Mouse (Mus musculus) hindbrain, embryonic 15.5 days (tissue): ENCODE measurements around the gene Fgfrl1. TPM values are rescaled to one million over a fixed set of nuclear protein-coding genes. Genes with fewer than 3 reads are reported as not detected.
A peak's percentile ranks its signal among the peaks of the same experiment; 100 is the strongest.

Experiments used
- ATAC-seq: fragments of 200-750 bp; cut with Nextera tagmentation; 2 replicates; pipeline ENCODE4 v1.8.0; 2017; ENCODE audit warnings: low read depth, moderate number of reproducible peaks, moderate TSS enrichment; ENCODE audit not compliant: low FRiP score
- H3K27ac ChIP-seq: fragments of 300-500 bp; sonication (generic); replicated peaks from 2 replicates; pipeline ENCODE4 v1.5.1; 2015; ENCODE audit warnings: mild to moderate bottlenecking, inconsistent platforms
- H3K27me3 ChIP-seq: fragments of 300-500 bp; sonication (generic); 2 replicates; pipeline ENCODE4 v1.6.1; 2015; ENCODE audit warnings: control low read depth, inconsistent platforms
- H3K36me3 ChIP-seq: fragments of 300-500 bp; sonication (generic); 2 replicates; pipeline ENCODE4 v1.6.1; 2015; ENCODE audit warnings: control low read depth, inconsistent platforms
- H3K4me1 ChIP-seq: fragments of 300-500 bp; sonication (generic); replicated peaks from 2 replicates; pipeline ENCODE4 v1.6.1; 2015; ENCODE audit warnings: control low read depth, inconsistent platforms
- H3K4me2 ChIP-seq: fragments of 300-500 bp; sonication (generic); 2 replicates; pipeline ENCODE4 v1.6.1; 2015; ENCODE audit warnings: moderate library complexity, mild to moderate bottlenecking, inconsistent platforms
- H3K4me3 ChIP-seq: fragments of 300-500 bp; sonication (generic); 2 replicates; pipeline ENCODE4 v1.5.1; 2015; ENCODE audit warnings: mild to moderate bottlenecking, inconsistent platforms
- H3K9ac ChIP-seq: fragments of 300-500 bp; sonication (generic); 2 replicates; pipeline ENCODE4 v1.6.1; 2015; ENCODE audit warnings: inconsistent platforms
- H3K9me3 ChIP-seq: fragments of 300-500 bp; sonication (generic); 2 replicates; pipeline ENCODE4 v1.6.1; 2016; ENCODE audit warnings: control low read depth, inconsistent platforms
- WGBS: fragments of 180-500 bp; shearing (Covaris S2); methylation state at CpG from one replicate; pipeline ENCODE4 v1.1.7; 2015; 5-methylcytosine and 5-hydroxymethylcytosine counted together
- polyA plus RNA-seq: library from polyadenylated mRNA; unstranded; fragments of >200 nt; fragmentation: Nextera tagmentation; extraction: Ambion mirVana; gene quantifications from 2 replicates; pipeline ENCODE4 v1.2.1, GENCODE M21; 2015

Gene Fgfrl1
- polyA plus RNA-seq, 1 experiment from 2014 or later, result 8.1 TPM

DNA sequence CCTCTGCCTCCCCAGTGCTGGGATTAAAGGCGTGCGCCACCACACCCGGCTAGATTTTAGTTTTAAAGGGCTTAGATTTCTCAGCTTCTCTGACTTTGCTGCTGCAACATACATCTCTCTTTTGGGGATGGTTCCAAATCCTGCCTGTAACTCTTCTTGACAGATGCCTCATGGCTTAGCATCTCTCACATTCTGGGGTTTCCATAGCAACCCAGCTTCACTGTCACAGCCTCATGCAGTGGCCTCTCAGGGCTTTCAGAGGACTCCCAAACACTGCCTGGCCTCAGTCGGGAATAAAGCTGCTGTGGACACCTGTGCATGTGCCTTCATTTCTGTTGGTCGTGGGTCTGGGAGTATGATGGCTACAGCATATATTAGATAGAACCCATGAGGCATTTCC, 3.1 kb upstream of the Fgfrl1 start:
- H3K4me2 ChIP-seq, result no peak overlapping the region
- WGBS, result 69% methylated on average over 5 of the region's 5 CpGs
- no peaks in the 10 kb centered on the region for H3K36me3 ChIP-seq
- H3K4me1 ChIP-seq, result 0 out of 2 replicates have a peak, but pooled peaks cover 6% of the 10 kb centered on the region
- no peak for ATAC-seq
- no peak overlapping the region for H3K9ac ChIP-seq
- no peaks in the 10 kb centered on the region for H3K9me3 ChIP-seq
- H3K4me3 ChIP-seq, result no peak overlapping the region
- no peak overlapping the region for H3K27ac ChIP-seq
- H3K27me3 ChIP-seq, result peaks cover 18% of the 10 kb centered on the region

DNA sequence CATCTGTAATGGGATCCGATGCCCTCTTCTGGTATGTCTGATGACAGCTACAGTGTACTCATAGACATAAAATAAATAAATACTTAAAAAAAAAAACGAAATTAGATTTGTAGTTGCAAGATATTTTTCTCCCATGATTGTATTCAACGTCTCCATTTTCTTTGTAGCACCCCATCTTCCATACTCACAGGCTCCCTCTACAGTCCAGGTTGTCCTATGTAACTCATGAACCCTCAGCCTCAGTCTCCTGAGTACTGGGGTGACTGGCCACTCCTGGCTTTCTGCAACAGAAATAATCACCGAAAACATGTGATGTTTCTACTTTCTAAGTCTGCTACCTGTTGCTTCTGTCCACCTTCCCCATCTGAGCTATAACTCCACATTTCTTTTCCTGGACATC, 1.0 kb upstream of the Fgfrl1 start:
- H3K4me2 ChIP-seq, result no peak overlapping the region
- ATAC-seq, result no peak
- no peak overlapping the region for H3K9ac ChIP-seq
- 71% methylated on average over 4 of the region's 4 CpGs for WGBS
- H3K36me3 ChIP-seq, result no peaks in the 10 kb centered on the region
- H3K27me3 ChIP-seq, result peaks cover 28% of the 10 kb centered on the region
- no peaks in the 10 kb centered on the region for H3K9me3 ChIP-seq
- no peak overlapping the region for H3K4me3 ChIP-seq
- no peak overlapping the region for H3K27ac ChIP-seq
- peaks cover 17% of the 10 kb centered on the region for H3K4me1 ChIP-seq

DNA sequence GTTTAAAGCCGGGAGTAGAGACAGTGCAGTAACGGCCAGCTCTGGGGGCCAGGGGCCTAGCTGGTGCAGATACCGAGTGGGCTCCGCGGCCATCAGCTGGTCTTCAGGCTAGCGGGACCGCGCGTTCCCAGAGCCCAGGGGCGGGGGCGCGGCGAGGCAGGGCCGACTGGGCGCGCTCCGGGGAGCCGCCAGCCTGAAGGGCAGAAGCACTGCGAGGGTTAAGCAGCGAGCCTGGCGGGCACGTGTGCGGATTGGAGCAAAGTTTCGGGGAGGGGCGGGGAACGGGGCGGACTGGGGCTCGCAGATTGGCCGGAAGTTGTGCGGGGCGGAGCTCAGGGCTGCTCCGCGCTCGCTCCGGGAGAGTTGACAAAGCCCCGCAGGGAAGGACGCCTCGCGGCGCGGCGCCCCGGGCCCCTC, 1.7 kb downstream of the Fgfrl1 start:
- H3K36me3 ChIP-seq, result no peaks in the 10 kb centered on the region
- H3K4me1 ChIP-seq, result peaks cover 17% of the 10 kb centered on the region
- H3K27ac ChIP-seq, result no peak overlapping the region
- H3K4me3 ChIP-seq, result peak overlapping the region; percentile 81
- H3K27me3 ChIP-seq, result peaks cover 28% of the 10 kb centered on the region
- H3K4me2 ChIP-seq, result peak overlapping the region; percentile 91
- peak overlapping the region; percentile 45 for H3K9ac ChIP-seq
- WGBS, result 0% methylated on average over 26 of the region's 43 CpGs
- peak; percentile 94 for ATAC-seq
- no peaks in the 10 kb centered on the region for H3K9me3 ChIP-seq

DNA sequence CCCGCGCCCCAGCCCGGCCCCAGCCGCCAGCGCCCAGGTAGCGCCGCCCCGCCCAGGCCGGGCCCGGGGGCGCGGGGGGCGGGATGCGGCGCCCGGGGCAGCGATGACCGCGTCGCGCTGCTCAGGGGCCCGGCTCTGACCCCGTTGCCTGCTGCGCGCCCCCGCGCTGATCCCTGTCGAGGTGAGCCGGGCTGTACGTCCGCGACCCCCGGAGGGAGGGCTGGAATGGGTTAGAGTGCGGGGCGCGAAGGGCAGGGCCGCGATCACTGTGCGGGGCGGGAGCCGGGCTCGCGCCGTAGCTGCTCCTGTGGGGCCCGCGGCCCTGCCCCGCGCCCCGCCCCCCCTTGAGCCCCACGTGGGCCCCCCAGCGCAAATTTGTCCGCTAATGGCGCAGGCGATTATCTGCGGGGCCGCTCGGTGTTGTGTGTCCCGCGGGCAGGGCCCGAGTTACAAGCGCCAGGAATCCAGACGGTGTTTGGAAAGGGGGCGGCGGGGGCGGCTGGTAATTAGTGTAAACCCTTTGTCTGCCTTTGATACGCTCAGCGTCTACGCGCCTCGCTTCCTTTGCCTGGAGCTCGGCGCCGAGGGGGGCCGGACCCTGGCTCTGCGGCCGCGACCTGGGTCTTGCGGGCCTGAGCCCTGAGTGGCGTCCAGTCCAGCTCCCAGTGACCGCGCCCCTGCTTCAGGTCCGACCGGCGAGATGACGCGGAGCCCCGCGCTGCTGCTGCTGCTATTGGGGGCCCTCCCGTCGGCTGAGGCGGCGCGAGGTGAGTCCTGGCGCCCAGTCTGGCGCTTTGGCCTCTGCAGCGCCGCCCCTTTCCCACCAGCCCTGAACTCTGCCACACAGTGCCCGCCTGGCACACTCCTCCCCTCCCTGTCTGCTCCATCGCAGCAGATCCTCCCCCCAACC, 2.4 kb downstream of the Fgfrl1 start:
- H3K36me3 ChIP-seq, result no peaks in the 10 kb centered on the region
- peak overlapping the region; percentile 81 for H3K4me3 ChIP-seq
- under 1% methylated on average over 66 of the region's 99 CpGs for WGBS
- peaks cover 28% of the 10 kb centered on the region for H3K27me3 ChIP-seq
- peak; percentile 57 for ATAC-seq
- H3K9me3 ChIP-seq, result no peaks in the 10 kb centered on the region
- peak overlapping the region; percentile 45 for H3K9ac ChIP-seq
- H3K4me2 ChIP-seq, result peak overlapping the region; percentile 91
- H3K27ac ChIP-seq, result no peak overlapping the region
- peaks cover 17% of the 10 kb centered on the region for H3K4me1 ChIP-seq

DNA sequence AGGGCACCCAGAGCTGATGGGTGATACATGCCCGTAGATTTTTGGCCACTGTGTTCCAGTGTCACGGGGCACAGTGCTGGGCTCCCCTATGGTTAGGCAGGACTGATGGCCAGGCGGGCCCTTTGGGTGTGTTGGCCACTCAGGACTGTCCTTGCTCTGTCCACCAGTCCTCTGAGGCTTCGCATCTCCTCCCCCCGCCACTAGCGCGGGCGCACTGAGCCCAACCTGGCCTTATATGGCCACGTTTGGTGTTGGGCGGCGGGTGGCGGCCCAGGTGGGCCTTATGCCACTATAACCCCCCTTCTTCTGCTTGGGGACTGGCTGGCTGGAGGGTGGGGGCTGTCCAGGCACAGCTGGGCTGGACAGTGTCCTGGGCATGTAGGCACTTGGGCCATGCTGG, 3.7 kb downstream of the Fgfrl1 start:
- ATAC-seq, result no peak
- Histone ChIP-seq H3K4me3 (no peak overlapping the region; the same call in 1 of the 2 replicates), H3K4me1 (peaks cover 17% of the 10 kb centered on the region), H3K9me3 (no peaks in the 10 kb centered on the region), H3K27me3 (peaks cover 28% of the 10 kb centered on the region), H3K9ac (no peak overlapping the region), H3K4me2 (peak overlapping the region; percentile 91; the same call in 1 of the 2 replicates), H3K27ac (no peak overlapping the region), H3K36me3 (no peaks in the 10 kb centered on the region)
- WGBS, result 95% methylated on average over 12 of the region's 12 CpGs

DNA sequence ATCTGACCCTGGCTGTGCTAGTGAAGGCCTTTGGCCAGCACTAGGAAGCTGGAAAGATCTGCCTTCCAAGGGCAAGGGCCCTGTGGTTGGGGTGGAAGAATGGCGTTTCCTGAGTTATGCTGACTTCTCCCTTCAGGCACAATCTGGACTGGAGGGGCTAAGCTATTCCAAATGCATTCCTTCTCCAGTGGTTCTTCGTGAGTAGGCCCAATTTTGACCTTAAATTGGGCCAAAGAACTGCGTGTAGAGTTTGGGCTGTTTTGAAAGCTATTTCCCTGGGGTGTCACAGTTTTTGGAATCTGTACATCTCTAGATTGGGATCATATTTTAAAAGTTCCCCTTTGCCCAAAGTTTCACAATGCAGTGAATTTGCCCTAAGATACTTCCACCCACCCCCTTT, 4.4 kb downstream of the Fgfrl1 start:
- H3K9me3 ChIP-seq, result no peaks in the 10 kb centered on the region
- no peak overlapping the region for H3K9ac ChIP-seq
- H3K36me3 ChIP-seq, result no peaks in the 10 kb centered on the region
- H3K27me3 ChIP-seq, result peaks cover 26% of the 10 kb centered on the region
- no peak overlapping the region for H3K4me2 ChIP-seq
- peak overlapping the region; percentile 52; the same call in 1 of the 2 replicates for H3K27ac ChIP-seq
- peaks cover 17% of the 10 kb centered on the region for H3K4me1 ChIP-seq
- no peak for ATAC-seq
- WGBS, result 79% methylated on average over 3 of the region's 3 CpGs
- H3K4me3 ChIP-seq, result no peak overlapping the region

DNA sequence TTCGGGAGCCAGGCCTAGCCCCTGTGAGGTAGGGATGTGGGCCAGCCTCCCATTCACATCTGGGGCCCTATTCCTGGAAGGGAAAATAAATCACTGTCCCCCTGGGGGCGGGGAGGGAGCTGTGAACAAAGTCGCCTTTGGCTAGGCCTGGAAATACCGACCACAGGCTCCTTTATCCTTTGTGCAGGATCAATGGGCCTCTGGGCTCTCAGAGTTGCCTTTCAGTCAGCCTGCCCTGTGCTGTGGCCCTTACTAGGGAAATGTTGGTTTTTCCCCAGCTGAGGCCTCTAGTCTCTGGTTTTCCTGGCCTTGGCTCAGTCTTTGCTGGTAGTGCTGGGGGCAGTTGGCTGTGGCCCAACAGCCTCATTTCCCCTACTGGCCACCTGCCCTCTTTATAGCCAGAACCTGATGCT, 5.2 kb downstream of the Fgfrl1 start:
- peak overlapping the region; percentile 52 for H3K27ac ChIP-seq
- no peak overlapping the region for H3K9ac ChIP-seq
- peak; percentile 52 for ATAC-seq
- no peak overlapping the region for H3K4me3 ChIP-seq
- peaks cover 13% of the 10 kb centered on the region for H3K4me1 ChIP-seq
- 11% methylated on average over 4 of the region's 4 CpGs for WGBS
- peaks cover 20% of the 10 kb centered on the region for H3K27me3 ChIP-seq
- no peaks in the 10 kb centered on the region for H3K36me3 ChIP-seq
- no peak overlapping the region for H3K4me2 ChIP-seq
- H3K9me3 ChIP-seq, result no peaks in the 10 kb centered on the region

DNA sequence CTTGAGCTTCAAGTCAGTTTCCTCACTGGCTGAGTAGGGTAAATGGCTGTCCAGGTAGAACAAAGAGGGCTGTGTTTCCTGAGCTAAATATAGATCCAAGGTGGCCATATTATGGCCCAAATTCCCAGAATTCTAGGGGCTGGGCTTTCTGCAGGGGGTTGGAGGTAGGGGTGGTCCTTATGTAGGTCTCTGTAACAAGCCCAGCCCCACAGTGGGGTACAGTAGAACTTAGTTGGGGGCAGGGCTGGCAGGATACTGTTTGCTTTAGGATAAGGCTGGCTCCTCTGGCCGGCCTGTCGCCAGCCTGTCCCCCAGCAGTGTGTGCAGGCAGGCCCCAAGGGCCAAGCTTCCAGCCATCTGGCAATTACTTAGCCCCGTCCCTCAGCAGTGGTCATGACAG, 8.2 kb downstream of the Fgfrl1 start:
- no peaks in the 10 kb centered on the region for H3K9me3 ChIP-seq
- no peak overlapping the region for H3K4me3 ChIP-seq
- no peaks in the 10 kb centered on the region for H3K36me3 ChIP-seq
- no peak overlapping the region for H3K9ac ChIP-seq
- H3K27ac ChIP-seq, result no peak overlapping the region
- H3K4me2 ChIP-seq, result no peak overlapping the region
- peaks cover 1% of the 10 kb centered on the region; the same call in 1 of the 2 replicates for H3K4me1 ChIP-seq
- ATAC-seq, result no peak
- H3K27me3 ChIP-seq, result 0 out of 2 replicates have a peak, but pooled peaks cover under 1% of the 10 kb centered on the region
- WGBS, result 71% methylated on average over 3 of the region's 3 CpGs

DNA sequence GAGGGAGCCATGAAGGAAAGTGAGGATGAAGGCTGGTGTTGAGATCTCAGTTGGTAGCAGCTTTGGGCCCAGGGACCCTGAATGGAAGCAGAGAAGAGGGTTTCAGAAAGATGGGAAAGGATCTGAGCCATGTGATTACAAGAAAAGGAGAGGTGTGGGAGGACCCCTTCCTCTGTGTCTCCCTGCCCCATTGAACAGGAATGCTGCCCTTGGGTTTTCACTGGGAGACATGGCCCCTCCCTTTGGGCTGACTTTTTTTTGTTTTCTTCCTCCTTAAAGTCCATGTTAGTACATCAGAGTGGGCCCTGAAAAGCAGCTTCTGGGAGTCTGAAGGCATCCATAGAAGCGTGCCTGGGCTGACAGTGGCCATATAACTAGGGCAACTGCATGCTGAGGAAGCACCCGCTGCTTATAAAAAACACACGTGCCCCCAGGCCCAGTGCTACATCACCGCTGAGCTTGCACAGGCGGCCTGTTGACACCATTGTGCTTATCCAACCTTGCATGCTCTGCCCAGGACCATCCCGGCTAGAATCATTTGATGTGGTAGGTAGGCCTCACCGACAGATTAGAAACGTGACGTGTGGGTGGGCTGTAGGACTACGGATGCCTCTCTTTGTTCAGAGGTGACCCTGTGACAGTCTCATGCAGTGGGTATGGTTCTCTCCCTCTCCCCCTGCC, 9.3 kb downstream of the Fgfrl1 start:
- WGBS, result 65% methylated on average over 10 of the region's 10 CpGs
- no peaks in the 10 kb centered on the region for H3K9me3 ChIP-seq
- H3K36me3 ChIP-seq, result no peaks in the 10 kb centered on the region
- H3K4me3 ChIP-seq, result no peak overlapping the region
- no peaks in the 10 kb centered on the region for H3K27me3 ChIP-seq
- no peak overlapping the region for H3K9ac ChIP-seq
- H3K27ac ChIP-seq, result no peak overlapping the region
- H3K4me1 ChIP-seq, result no peaks in the 10 kb centered on the region
- ATAC-seq, result no peak
- H3K4me2 ChIP-seq, result no peak overlapping the region

DNA sequence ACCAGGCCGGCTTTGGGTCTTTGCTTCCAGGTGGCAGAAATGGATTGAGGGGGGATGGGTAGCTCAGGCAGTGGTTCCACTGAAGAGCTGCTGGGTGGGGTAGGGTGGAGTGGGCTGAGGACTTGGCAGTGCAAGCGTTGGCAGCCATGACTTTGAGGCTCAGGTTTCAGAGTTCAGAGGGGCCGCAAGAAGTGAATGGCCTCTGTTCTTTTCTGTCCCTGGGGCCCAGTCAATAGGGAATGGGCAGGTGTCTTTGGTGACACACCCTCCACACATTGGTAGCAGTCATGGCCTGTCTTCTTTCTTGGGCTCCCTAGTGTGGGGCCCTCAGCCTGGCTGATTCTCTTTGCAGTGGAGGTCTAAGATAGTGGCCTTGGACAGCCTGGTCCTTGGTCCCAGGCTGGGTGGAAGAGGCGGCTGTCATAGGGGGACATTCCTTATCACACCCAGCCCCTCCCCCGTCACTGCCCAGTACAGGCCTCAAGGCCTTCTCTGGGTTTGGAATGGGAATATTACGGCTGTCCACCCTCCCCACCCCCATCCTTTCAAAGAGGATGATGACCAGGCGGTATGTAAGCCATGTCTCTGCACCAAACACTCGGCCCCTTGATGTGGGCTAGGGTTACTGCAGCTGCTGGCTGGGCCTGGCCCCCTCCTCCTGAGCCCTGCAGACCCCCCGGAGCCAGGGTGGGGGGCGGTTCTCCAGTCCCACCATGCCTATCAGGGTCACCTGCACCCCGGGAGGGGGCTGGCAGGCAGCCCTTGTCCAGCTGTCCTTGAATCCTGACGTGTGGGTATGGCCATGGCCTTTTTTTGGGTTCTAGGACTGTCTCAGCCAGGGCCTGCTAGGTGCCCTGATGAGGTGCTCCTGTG, 11.8 kb downstream of the Fgfrl1 start:
- H3K27me3 ChIP-seq, result no peaks in the 10 kb centered on the region
- no peaks in the 10 kb centered on the region for H3K9me3 ChIP-seq
- no peak overlapping the region for H3K27ac ChIP-seq
- no peak overlapping the region for H3K4me3 ChIP-seq
- H3K9ac ChIP-seq, result no peak overlapping the region
- no peak overlapping the region for H3K4me2 ChIP-seq
- H3K36me3 ChIP-seq, result no peaks in the 10 kb centered on the region
- ATAC-seq, result no peak
- H3K4me1 ChIP-seq, result no peaks in the 10 kb centered on the region
- 88% methylated on average over 12 of the region's 12 CpGs for WGBS

DNA sequence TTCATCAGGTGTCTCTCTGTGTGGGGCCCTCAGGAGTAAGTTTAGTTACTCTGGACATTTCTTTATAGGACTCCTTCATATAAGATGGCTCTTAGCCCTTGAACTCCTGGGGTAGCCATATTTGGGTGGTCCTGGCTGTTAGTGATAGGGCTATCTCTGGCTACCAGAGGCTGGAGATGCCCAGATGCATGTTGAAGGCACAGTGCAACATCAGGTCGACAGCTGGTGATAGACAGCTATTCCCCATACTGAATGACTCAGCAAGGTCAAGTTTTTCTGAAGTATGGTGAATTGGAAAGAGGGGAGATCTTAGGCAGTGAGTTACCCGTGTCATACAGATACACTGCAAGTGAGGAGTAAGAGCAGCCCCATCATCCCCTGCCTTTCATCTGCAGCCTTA, 15.6 kb downstream of the Fgfrl1 start:
- Histone ChIP-seq H3K4me3 (no peak overlapping the region), H3K4me1 (no peaks in the 10 kb centered on the region), H3K27me3 (no peaks in the 10 kb centered on the region), H3K27ac (no peak overlapping the region), H3K36me3 (no peaks in the 10 kb centered on the region), H3K9me3 (no peaks in the 10 kb centered on the region), H3K4me2 (no peak overlapping the region), H3K9ac (no peak overlapping the region)
- 86% methylated on average over 2 of the region's 2 CpGs for WGBS
- ATAC-seq, result no peak
